Mouse (Mus musculus) limb, embryonic 14.5 days (tissue): ENCODE results near the gene Reep6. TPM values are rescaled to one million over a fixed set of nuclear protein-coding genes. Genes with fewer than 3 reads are reported as not detected.

Experiments used
- ATAC-seq: fragments of 200-750 bp; cut with Nextera tagmentation; 2 replicates; pipeline ENCODE4 v1.8.0; 2017; ENCODE audit warnings: low read depth, moderate number of reproducible peaks, moderate TSS enrichment; ENCODE audit not compliant: low FRiP score
- DNase-seq: peaks from one replicate; pipeline ENCODE4 v3.0.0-alpha.2; 2015; ENCODE audit warnings: low spot score
- H3K27ac ChIP-seq: fragments of 300-500 bp; sonication (generic); replicated peaks from 2 replicates; pipeline ENCODE4 v1.5.1; 2014; ENCODE audit warnings: low read depth, mild to moderate bottlenecking, low read length, moderate library complexity, mixed read lengths
- H3K27me3 ChIP-seq: fragments of 300-500 bp; sonication (generic); 2 replicates; pipeline ENCODE4 v1.6.1; 2014; ENCODE audit warnings: low read length, mixed read lengths; ENCODE audit not compliant: control insufficient read depth, insufficient read depth
- H3K36me3 ChIP-seq: fragments of 300-500 bp; sonication (generic); 2 replicates; pipeline ENCODE4 v1.6.1; 2014; ENCODE audit warnings: mild to moderate bottlenecking, low read length, moderate library complexity, mixed read lengths; ENCODE audit not compliant: control insufficient read depth, insufficient read depth
- H3K4me1 ChIP-seq: fragments of 300-500 bp; sonication (generic); 2 replicates; pipeline ENCODE4 v1.6.1; 2014; ENCODE audit warnings: antibody characterized with exemption, low read length, mixed read lengths; ENCODE audit not compliant: control insufficient read depth, insufficient read depth
- H3K4me2 ChIP-seq: fragments of 300-500 bp; sonication (generic); replicated peaks from 2 replicates; pipeline ENCODE4 v1.6.1; 2014; ENCODE audit warnings: low read depth, mild to moderate bottlenecking, low read length, moderate library complexity; ENCODE audit not compliant: severe bottlenecking
- H3K4me3 ChIP-seq: fragments of 300-500 bp; sonication (generic); replicated peaks from 2 replicates; pipeline ENCODE4 v1.5.1; 2014; ENCODE audit warnings: low read length
- H3K9ac ChIP-seq: fragments of 300-500 bp; sonication (generic); 2 replicates; pipeline ENCODE4 v1.6.1; 2014; ENCODE audit warnings: mild to moderate bottlenecking, low read depth, low read length, moderate library complexity; ENCODE audit not compliant: severe bottlenecking
- H3K9me3 ChIP-seq: fragments of 300-500 bp; sonication (generic); 2 replicates; pipeline ENCODE4 v1.6.1; 2016; ENCODE audit warnings: low read length; ENCODE audit not compliant: control insufficient read depth
- POLR2A ChIP-seq: fragments of 200-500 bp; IDR thresholded peaks from 2 replicates; pipeline ENCODE4 v1.8.0; 2012; ENCODE audit warnings: inconsistent platforms, mild to moderate bottlenecking, moderate library complexity, borderline replicate concordance; ENCODE audit not compliant: insufficient read depth, insufficient read length; ENCODE audit errors: extremely low read depth
- WGBS: fragments of 180-500 bp; shearing (Covaris S2); extraction: QIAGEN DNeasy Blood & Tissue Kit; methylation state at CpG from one replicate; pipeline ENCODE4 v1.1.7; 2014; 5-methylcytosine and 5-hydroxymethylcytosine counted together
- polyA plus RNA-seq, 2 experiments: library from polyadenylated mRNA; depleted of rRNA in 1 of 2; stranded (reverse) in 1 of 2; unstranded in 1 of 2; fragments of >200 nt; fragmentation: Nextera tagmentation in 1 of 2; extraction: Ambion mirVana in 1 of 2; gene quantifications; 2 replicates each; pipeline versions ENCODE4 v1.2.1 to v1.2.3; 2012 to 2014

Reep6 gene
- polyA plus RNA-seq, 2 experiments = 3.9 to 10.5 TPM

DNA sequence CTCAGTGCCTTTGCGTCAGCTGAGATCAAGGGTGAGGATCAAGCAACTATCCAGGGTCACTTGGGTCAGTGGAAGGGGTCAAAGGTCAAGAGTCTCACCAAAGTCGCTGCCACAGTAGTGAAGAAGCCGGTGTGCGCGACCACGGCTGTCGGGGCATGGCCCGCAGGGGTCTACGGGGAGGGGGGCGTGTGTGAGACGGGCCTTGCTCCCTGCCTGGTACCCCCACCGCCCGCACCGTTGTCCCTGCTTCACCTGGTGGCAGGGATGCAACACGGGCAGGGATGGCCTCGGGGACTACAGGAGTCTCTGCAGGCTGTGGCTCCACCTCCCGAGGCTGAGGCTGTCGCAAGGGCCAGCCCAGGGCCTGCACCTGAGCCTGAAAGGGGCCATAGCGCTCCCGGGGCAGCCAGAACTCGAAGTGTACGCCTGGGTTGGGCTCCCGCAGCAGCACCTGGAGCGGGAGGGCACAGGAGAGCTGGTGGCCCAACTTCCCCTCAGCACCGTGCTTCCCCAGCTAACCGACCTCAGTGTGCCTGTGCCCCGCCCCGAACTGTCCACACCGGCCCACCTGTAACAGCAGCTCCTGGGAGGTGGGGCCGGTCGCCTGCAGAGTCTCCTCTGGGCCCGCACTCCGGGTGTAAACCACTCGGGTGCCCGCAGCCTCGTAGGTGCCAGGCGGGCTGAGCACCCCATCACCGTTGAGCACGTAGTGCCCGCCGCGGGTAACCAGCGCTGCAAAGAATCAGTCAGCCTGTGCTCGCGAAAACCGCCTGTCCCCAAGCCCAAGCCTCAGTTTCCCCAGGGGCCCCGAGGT lies 11.9 kb downstream of the Reep6 start:
- H3K9ac ChIP-seq = no peak overlapping the region

DNA sequence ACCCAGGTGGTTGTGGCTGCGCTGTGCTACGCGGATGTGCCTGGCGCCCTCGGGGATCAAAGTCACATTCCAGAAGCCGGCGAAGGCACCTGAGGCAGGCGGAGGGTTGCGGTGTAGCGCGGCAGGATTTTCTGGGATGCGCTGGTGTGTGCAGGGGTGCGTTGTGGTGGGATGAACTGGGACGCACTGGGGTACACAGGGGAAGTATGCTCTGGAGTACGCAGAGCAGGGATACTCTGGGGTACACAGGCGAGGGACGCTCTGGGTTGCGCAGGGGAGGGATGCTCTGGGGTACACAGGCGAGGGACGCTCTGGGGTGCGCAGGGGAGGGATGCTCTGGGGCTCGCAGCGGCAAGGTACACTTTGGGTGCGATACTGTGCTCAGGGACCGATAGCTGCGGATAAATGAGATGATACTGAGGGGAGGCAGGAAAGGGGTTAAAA lies 12.6 kb downstream of the Reep6 start:
- H3K27ac ChIP-seq = no peak overlapping the region
- no peaks in the 10 kb centered on the region for H3K9me3 ChIP-seq
- DNase-seq = no peak
- peak overlapping the region; percentile 36; the same call in 1 of the 2 replicates for H3K9ac ChIP-seq
- peaks cover 71% of the 10 kb centered on the region for H3K27me3 ChIP-seq
- WGBS = under 1% methylated on average over 26 of the region's 26 CpGs
- peak overlapping the region; percentile 49 for H3K4me2 ChIP-seq
- peaks cover 16% of the 10 kb centered on the region for H3K4me1 ChIP-seq
- no peak for ATAC-seq
- TF ChIP-seq POLR2A = no peak
- H3K4me3 ChIP-seq = peak overlapping the region; percentile 34
- H3K36me3 ChIP-seq = no peaks in the 10 kb centered on the region

More for the DNA sequence above, 11.9 kb downstream of the Reep6 start:
- Histone ChIP-seq H3K27me3 (peaks cover 65% of the 10 kb centered on the region), H3K4me1 (peaks cover 16% of the 10 kb centered on the region), H3K4me3 (peak overlapping the region; percentile 34), H3K36me3 (no peaks in the 10 kb centered on the region), H3K9me3 (no peaks in the 10 kb centered on the region), H3K27ac (no peak overlapping the region), H3K4me2 (peak overlapping the region; percentile 49)
- TF ChIP-seq POLR2A = no peak
- 4% methylated on average over 33 of the region's 47 CpGs for whole genome bisulfite sequencing
- DNase-seq (no peak), ATAC-seq (no peak)

DNA sequence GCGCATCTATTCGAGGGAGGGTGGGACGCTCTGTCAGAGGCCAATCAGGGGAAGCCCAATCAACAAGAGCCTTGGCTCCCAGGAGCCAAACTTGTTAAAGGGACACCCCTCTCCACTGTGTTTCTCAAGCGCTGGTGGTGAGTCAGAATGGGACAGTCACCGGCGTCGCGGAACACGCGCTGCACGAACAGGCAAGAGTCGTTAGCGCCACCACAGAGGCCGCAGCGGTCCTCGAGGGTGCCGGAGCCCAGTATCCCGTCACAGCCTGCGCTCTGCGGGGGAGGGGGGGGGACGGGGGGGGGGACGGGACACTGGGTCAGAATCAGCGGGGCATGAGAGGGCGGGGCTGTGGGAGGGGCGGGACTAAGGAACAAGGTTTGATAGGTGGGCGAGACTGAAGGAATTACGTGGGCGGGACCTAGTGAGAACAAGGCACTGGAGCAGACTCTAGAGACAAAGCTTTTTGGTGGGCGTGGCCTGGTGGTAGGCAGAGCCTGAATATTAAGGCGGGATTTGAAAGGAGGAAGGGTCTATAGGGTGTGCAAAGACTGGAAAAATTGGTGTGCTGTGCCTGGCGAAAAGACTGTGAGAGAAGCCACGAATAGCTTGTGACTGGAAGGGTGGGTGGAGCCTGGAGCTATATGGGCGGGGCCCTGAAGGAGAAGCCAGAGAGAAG lies 13.1 kb downstream of the Reep6 start:
- DNase-seq (peak; percentile 89), ATAC-seq (peak; percentile 69)
- TF ChIP-seq POLR2A = no peak
- peak overlapping the region; percentile 49 for H3K4me2 ChIP-seq
- H3K9me3 ChIP-seq = no peaks in the 10 kb centered on the region
- H3K4me3 ChIP-seq = peak overlapping the region; percentile 34
- no peaks in the 10 kb centered on the region for H3K36me3 ChIP-seq
- H3K4me1 ChIP-seq = peaks cover 16% of the 10 kb centered on the region
- WGBS = under 1% methylated on average over 30 of the region's 33 CpGs
- H3K9ac ChIP-seq = peak overlapping the region; percentile 36; the same call in 1 of the 2 replicates
- H3K27ac ChIP-seq = no peak overlapping the region
- H3K27me3 ChIP-seq = peaks cover 77% of the 10 kb centered on the region

DNA sequence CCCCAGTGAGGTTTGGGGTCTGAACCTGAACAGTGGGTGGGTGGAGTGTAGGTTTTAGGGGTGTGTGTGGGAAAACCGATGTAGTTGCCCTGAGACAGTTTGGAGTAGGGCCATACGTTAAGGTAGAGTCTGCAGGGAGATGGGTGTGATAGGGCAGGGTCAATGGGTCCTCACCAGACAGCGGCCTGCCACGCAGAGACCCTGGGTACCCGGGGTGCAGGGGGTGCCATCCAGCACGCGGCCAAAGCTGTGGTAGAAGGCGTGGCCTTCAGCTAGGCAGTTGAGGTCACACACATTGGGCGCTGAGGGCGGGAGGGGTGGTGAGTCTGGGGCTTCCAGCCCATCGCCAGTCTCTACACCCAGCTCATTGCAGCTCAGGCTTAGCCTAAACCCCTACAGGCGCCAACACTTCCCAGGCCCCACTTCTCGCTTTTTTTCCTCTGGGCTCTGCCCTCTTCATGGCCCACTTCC lies 13.7 kb downstream of the Reep6 start:
- Histone ChIP-seq H3K9ac (0 out of 2 replicates have a peak overlapping the region, but pooled peaks have one; percentile 2), H3K4me2 (peak overlapping the region; percentile 49), H3K4me1 (peaks cover 20% of the 10 kb centered on the region), H3K36me3 (no peaks in the 10 kb centered on the region), H3K27ac (no peak overlapping the region), H3K4me3 (peak overlapping the region; percentile 34), H3K9me3 (no peaks in the 10 kb centered on the region), H3K27me3 (peaks cover 82% of the 10 kb centered on the region)
- DNase-seq (no peak), ATAC-seq (no peak)
- no peak for TF ChIP-seq POLR2A
- WGBS = 20% methylated on average over 13 of the region's 13 CpGs

DNA sequence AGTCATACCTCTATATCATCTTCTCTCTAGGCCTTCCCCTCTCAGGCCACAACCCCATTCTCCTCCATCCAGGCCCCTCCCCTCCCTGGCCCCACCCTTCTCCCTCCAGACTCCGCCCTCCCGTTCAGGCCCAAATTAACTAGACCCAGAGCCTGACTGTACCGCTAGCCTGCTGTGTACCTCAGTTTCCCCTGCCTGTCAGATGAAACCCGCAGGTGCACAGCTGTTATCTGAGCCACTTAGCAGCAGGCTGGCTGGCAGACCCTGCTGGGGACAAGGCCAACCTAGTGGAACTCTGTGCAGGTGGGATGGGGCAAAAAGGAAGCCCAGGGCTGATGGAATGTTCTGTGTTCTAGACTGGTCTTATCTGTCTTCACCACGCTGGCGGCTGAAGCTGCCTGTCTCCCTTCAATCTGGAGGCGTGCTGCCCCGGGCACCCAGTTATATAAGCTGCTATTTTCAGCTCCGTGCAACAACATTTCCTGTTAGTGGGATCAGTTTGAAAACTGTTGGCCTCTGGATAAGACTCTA lies 14.4 kb downstream of the Reep6 start:
- ATAC-seq = no peak
- Histone ChIP-seq H3K4me2 (no peak overlapping the region), H3K4me3 (no peak overlapping the region)

More for the DNA sequence above, 14.4 kb downstream of the Reep6 start:
- no peaks in the 10 kb centered on the region for H3K9me3 ChIP-seq
- no peaks in the 10 kb centered on the region for H3K36me3 ChIP-seq
- DNase-seq = no peak
- H3K27me3 ChIP-seq = peaks cover 90% of the 10 kb centered on the region
- peaks cover 26% of the 10 kb centered on the region for H3K4me1 ChIP-seq
- H3K9ac ChIP-seq = no peak overlapping the region
- WGBS = 43% methylated on average over 9 of the region's 9 CpGs
- TF ChIP-seq POLR2A = no peak
- no peak overlapping the region for H3K27ac ChIP-seq
